Mouse (Mus musculus): ENCODE results near the gene Tm4sf1.

DNA sequence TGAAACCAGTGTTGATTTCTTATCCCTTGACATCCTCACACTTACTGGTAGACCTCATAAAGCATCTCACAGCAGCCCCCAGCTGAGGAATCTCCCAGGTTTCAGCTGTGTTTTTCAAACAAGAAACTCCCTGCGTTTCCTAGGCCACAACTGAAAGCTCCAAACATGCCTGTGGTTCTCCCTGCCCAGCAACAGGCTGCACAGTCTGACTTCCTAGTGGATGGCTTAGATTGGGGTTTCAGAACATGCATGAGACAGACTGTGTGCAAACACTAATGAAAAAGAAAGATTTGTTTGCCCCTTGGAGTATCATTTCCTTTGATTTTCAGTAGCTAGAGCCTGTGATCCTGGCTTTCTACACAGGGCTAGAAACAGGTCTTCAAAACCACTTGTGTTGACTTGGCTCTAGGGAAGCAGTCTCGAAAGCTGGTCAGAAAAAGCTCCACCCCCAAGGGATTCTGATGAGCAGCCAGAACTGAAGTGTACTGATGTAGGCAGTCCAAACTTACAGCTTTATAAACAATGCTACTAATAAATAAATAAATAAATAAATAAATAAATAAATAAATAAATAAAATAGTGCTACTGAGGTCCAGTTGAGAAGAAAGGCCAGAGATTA lies at the start of gene Tm4sf1:
- TF ChIP-seq POLR2A (IDR thresholded peaks at IDR 0.05; ENCODE audit: borderline replicate concordance, insufficient read depth, low read length) (no peak), CTCF (IDR thresholded peaks at IDR 0.05; ENCODE audit: borderline replicate concordance, insufficient read depth, low read depth, low read length) (no peak)

Measured in cerebellum, adult 2 months (tissue).